In genomic region chr1:134045971-134046370, GRCm38 (mm10) we compare ENCODE assay signal across 8 mouse cellular contexts. TPM values are rescaled to one million over a fixed set of nuclear protein-coding genes. Genes with fewer than 3 reads are reported as not detected.
DNase-seq lines count a peak whose midpoint lies in the region; ATAC-seq and TF ChIP-seq lines count a peak whose summit lies in the region.

No protein-coding gene starts in this region.

- 10% methylated on average over 9 of the region's 9 CpGs for WGBS in heart, embryonic 12.5 days
- 6% methylated on average over 8 of the region's 9 CpGs for WGBS in kidney, embryonic 16.5 days
- 6% methylated on average over 9 of the region's 9 CpGs for WGBS in liver, embryonic 11.5 days
- WGBS in neural tube, embryonic 11.5 days = 6% methylated on average over 9 of the region's 9 CpGs

- TF ChIP-seq POLR2A in embryonic fibroblast, embryonic 13.5 days (IDR thresholded peaks at IDR 0.05; ENCODE audit: low read depth, low read length) = no peak

- H3K9ac ChIP-seq in heart, embryonic 12.5 days = peak overlapping the region; percentile 64
- peak overlapping the region; percentile 63 for H3K9ac ChIP-seq in kidney, embryonic 16.5 days (replicated peaks; ENCODE audit: low read length)
- peak overlapping the region; percentile 34; the same call in 1 of the 2 replicates for H3K9ac ChIP-seq in liver, embryonic 11.5 days (ENCODE audit: low read depth, low read length)
- no peak overlapping the region for H3K9ac ChIP-seq in neural tube, embryonic 11.5 days (ENCODE audit: low read length)

- no peak overlapping the region for H3K4me3 ChIP-seq in embryonic fibroblast, embryonic 13.5 days (ENCODE audit: insufficient read depth, low read length)
- H3K4me3 ChIP-seq in heart, embryonic 12.5 days = peak overlapping the region; percentile 31
- peak overlapping the region; percentile 28 for H3K4me3 ChIP-seq in kidney, embryonic 16.5 days (ENCODE audit: low read length)
- H3K4me3 ChIP-seq in liver, embryonic 11.5 days (ENCODE audit: low read depth, low read length) = peak overlapping the region; percentile 27; the same call in 1 of the 2 replicates
- H3K4me3 ChIP-seq in neural tube, embryonic 11.5 days (ENCODE audit: low read depth, low read length) = no peak overlapping the region

- H3K4me2 ChIP-seq in heart, embryonic 12.5 days = peak overlapping the region; percentile 71
- H3K4me2 ChIP-seq in kidney, embryonic 16.5 days (replicated peaks; ENCODE audit: low read depth, low read length) = peak overlapping the region; percentile 61
- peak overlapping the region; percentile 59 for H3K4me2 ChIP-seq in liver, embryonic 11.5 days
- peak overlapping the region; percentile 34 for H3K4me2 ChIP-seq in neural tube, embryonic 11.5 days (ENCODE audit: low read depth)

- peak; percentile 47; the same call in 1 of the 2 replicates for ATAC-seq in heart, embryonic 12.5 days (ENCODE audit: insufficient number of reproducible peaks, low FRiP score)
- peak; percentile 60; the same call in 1 of the 2 replicates for ATAC-seq in kidney, embryonic 16.5 days (ENCODE audit: low FRiP score, low TSS enrichment)
- ATAC-seq in liver, embryonic 11.5 days (replicated peaks; ENCODE audit: low FRiP score) = no peak
- ATAC-seq in neural tube, embryonic 11.5 days (ENCODE audit: insufficient read depth, low FRiP score, low TSS enrichment) = peak; percentile 66; the same call in 1 of the 2 replicates

- DNase-seq in CD4-positive helper T cell, adult 2 months (ENCODE audit: low read depth, low spot score) = peak; percentile 58
- peak; percentile 91 for DNase-seq in brain, adult 2 months (ENCODE audit: low read depth, low spot score)
- DNase-seq in liver, embryonic 11.5 days (ENCODE audit: low spot score) = peak; percentile 74
- peak; percentile 86 for DNase-seq in neural tube, embryonic 11.5 days (ENCODE audit: low spot score)
- DNase-seq in thymus, postnatal 0 days (ENCODE audit: low spot score) = peak; percentile 79

- TF ChIP-seq CTCF in embryonic fibroblast, embryonic 13.5 days (IDR thresholded peaks at IDR 0.05; ENCODE audit: borderline replicate concordance, insufficient read depth, low read length) = peak; percentile 59; the same call in 1 of the 2 replicates

- H3K9me3 ChIP-seq in heart, embryonic 12.5 days (replicated peaks) = no peaks in the 10 kb centered on the region
- no peaks in the 10 kb centered on the region for H3K9me3 ChIP-seq in kidney, embryonic 16.5 days (ENCODE audit: low read length)
- no peaks in the 10 kb centered on the region for H3K9me3 ChIP-seq in liver, embryonic 11.5 days (ENCODE audit: control insufficient read depth, low read length)
- H3K9me3 ChIP-seq in neural tube, embryonic 11.5 days (ENCODE audit: control insufficient read depth, low read length) = no peaks in the 10 kb centered on the region

- no peak overlapping the region for H3K27ac ChIP-seq in embryonic fibroblast, embryonic 13.5 days (ENCODE audit: insufficient read depth, low read length)
- H3K27ac ChIP-seq in heart, embryonic 12.5 days (ENCODE audit: poor library complexity, severe bottlenecking) = no peak overlapping the region
- H3K27ac ChIP-seq in kidney, embryonic 16.5 days (ENCODE audit: low read length) = no peak overlapping the region
- 0 out of 2 replicates have a peak overlapping the region, but pooled peaks have one; percentile 4 for H3K27ac ChIP-seq in liver, embryonic 11.5 days (ENCODE audit: low read depth, low read length)
- H3K27ac ChIP-seq in neural tube, embryonic 11.5 days (ENCODE audit: low read depth, low read length) = no peak overlapping the region

- peaks cover 17% of the 10 kb centered on the region; the same call in 1 of the 2 replicates for H3K27me3 ChIP-seq in heart, embryonic 12.5 days (replicated peaks)
- peaks cover 6% of the 10 kb centered on the region; the same call in 1 of the 2 replicates for H3K27me3 ChIP-seq in kidney, embryonic 16.5 days (ENCODE audit: insufficient read depth, low read length)
- H3K27me3 ChIP-seq in liver, embryonic 11.5 days (replicated peaks; ENCODE audit: control insufficient read depth, insufficient read depth, low read length) = 0 out of 2 replicates have a peak, but pooled peaks cover 2% of the 10 kb centered on the region
- H3K27me3 ChIP-seq in neural tube, embryonic 11.5 days (ENCODE audit: control insufficient read depth, insufficient read depth, low read length) = no peaks in the 10 kb centered on the region

- no peaks in the 10 kb centered on the region for H3K36me3 ChIP-seq in heart, embryonic 12.5 days
- H3K36me3 ChIP-seq in kidney, embryonic 16.5 days (ENCODE audit: insufficient read depth, low read length) = no peaks in the 10 kb centered on the region
- H3K36me3 ChIP-seq in liver, embryonic 11.5 days (ENCODE audit: control insufficient read depth, insufficient read depth, low read length) = no peaks in the 10 kb centered on the region
- H3K36me3 ChIP-seq in neural tube, embryonic 11.5 days (ENCODE audit: control insufficient read depth, insufficient read depth, low read length) = no peaks in the 10 kb centered on the region

- no peaks in the 10 kb centered on the region for H3K4me1 ChIP-seq in embryonic fibroblast, embryonic 13.5 days (ENCODE audit: control insufficient read depth, insufficient read depth, low read length)
- peaks cover 26% of the 10 kb centered on the region for H3K4me1 ChIP-seq in heart, embryonic 12.5 days (replicated peaks)
- H3K4me1 ChIP-seq in kidney, embryonic 16.5 days (ENCODE audit: insufficient read depth, low read length) = peaks cover 8% of the 10 kb centered on the region
- peaks cover 5% of the 10 kb centered on the region for H3K4me1 ChIP-seq in liver, embryonic 11.5 days (replicated peaks; ENCODE audit: control insufficient read depth, insufficient read depth, low read length)
- H3K4me1 ChIP-seq in neural tube, embryonic 11.5 days (ENCODE audit: control insufficient read depth, insufficient read depth, low read length) = 0 out of 2 replicates have a peak, but pooled peaks cover 6% of the 10 kb centered on the region

RNA-seq across cellular contexts. Expression of gene Fmod, which starts 8.9 kb away (rescaled TPM):
- 35.4 and 74.2 TPM in 2 replicates for polyA plus RNA-seq in embryonic fibroblast, embryonic 13.5 days (2011; ENCODE audit: insufficient read length, low read depth, missing spikeins)
- polyA plus RNA-seq in heart, embryonic 12.5 days (2016; fragmentation: Nextera tagmentation; extraction: Ambion mirVana) = 15.7 and 17.5 TPM in 2 replicates
- 12.5 and 17.1 TPM in 2 replicates for polyA plus RNA-seq in kidney, embryonic 16.5 days (2015; fragmentation: Nextera tagmentation; extraction: Ambion mirVana)
- 2.7 and 3.9 TPM in 2 replicates for polyA plus RNA-seq in liver, embryonic 11.5 days (2014; fragmentation: Nextera tagmentation; extraction: Ambion mirVana)
- polyA plus RNA-seq in neural tube, embryonic 11.5 days (2014; fragmentation: Nextera tagmentation; extraction: Ambion mirVana) = 16.0 and 16.7 TPM in 2 replicates
- 0.32 and 0.40 TPM in 2 replicates for polyA plus RNA-seq in thymus, postnatal 0 days (2015; fragmentation: Nextera tagmentation; extraction: Ambion mirVana)

RNA-seq across cellular contexts. Expression of gene Btg2, which starts 32.9 kb away (rescaled TPM):
- polyA plus RNA-seq in embryonic fibroblast, embryonic 13.5 days (2011; ENCODE audit: insufficient read length, low read depth, missing spikeins) = 96.4 and 125 TPM in 2 replicates
- polyA plus RNA-seq in heart, embryonic 12.5 days (2016; fragmentation: Nextera tagmentation; extraction: Ambion mirVana) = 37.8 and 40.4 TPM in 2 replicates
- 36.2 and 38.2 TPM in 2 replicates for polyA plus RNA-seq in kidney, embryonic 16.5 days (2015; fragmentation: Nextera tagmentation; extraction: Ambion mirVana)
- polyA plus RNA-seq in liver, embryonic 11.5 days (2014; fragmentation: Nextera tagmentation; extraction: Ambion mirVana) = 38.6 and 39.9 TPM in 2 replicates
- polyA plus RNA-seq in neural tube, embryonic 11.5 days (2014; fragmentation: Nextera tagmentation; extraction: Ambion mirVana) = 97.9 and 110 TPM in 2 replicates
- polyA plus RNA-seq in thymus, postnatal 0 days (2015; fragmentation: Nextera tagmentation; extraction: Ambion mirVana) = 315 and 335 TPM in 2 replicates

Comparison
In these comparisons a context has a peak if more than half of its experiments do, and no peak if none do; other contexts are left out.
1. H3K4me3 ChIP-seq: peak in heart, embryonic 12.5 days (single experiment), kidney, embryonic 16.5 days (single experiment) and liver, embryonic 11.5 days (single experiment); none in embryonic fibroblast, embryonic 13.5 days (single experiment) and neural tube, embryonic 11.5 days (single experiment).
2. Peak in every context shown above with its lines, with median percentiles within 50 percentile points of each other: DNase-seq and H3K4me2 ChIP-seq.